Mouse (Mus musculus) lung, adult 2 months (tissue): ENCODE data around the gene Ppp1r9b. TPM values are rescaled to one million over a fixed set of nuclear protein-coding genes. Genes with fewer than 3 reads are reported as not detected.

Experiments used
- DNase-seq: peaks from one replicate; pipeline ENCODE4 v3.0.0; 2022
- H3K4me1 ChIP-seq: fragments of 200-500 bp; 2 replicates; pipeline ENCODE4 v1.6.1; 2011; ENCODE audit warnings: low read length; ENCODE audit not compliant: control insufficient read depth, insufficient read depth
- H3K4me3 ChIP-seq: fragments of 200-500 bp; replicated peaks from 2 replicates; pipeline ENCODE3; 2011; ENCODE audit warnings: low read depth, mild to moderate bottlenecking, control low read depth, low read length; ENCODE audit errors: extremely low read depth
- CTCF ChIP-seq: fragments of 200-500 bp; IDR thresholded peaks from 2 replicates; pipeline ENCODE4 v1.5.1; 2011; ENCODE audit warnings: mild to moderate bottlenecking, low read length, control low read depth; ENCODE audit not compliant: insufficient read depth
- POLR2A ChIP-seq: fragments of 200-500 bp; IDR thresholded peaks from 2 replicates; pipeline ENCODE4 v1.6.1; 2011; ENCODE audit warnings: low read depth, mild to moderate bottlenecking, control low read depth, low read length, borderline replicate concordance; ENCODE audit errors: extremely low read depth
- WGBS: fragments of 180-500 bp; shearing (Covaris S2); methylation state at CpG from one replicate; pipeline ENCODE4 v1.1.7; 2018; 5-methylcytosine and 5-hydroxymethylcytosine counted together
- polyA plus RNA-seq: library from polyadenylated mRNA; depleted of rRNA; stranded (reverse); fragments of >200 nt; gene quantifications from 2 replicates; pipeline ENCODE4 v1.2.3, GENCODE M21; 2012

Ppp1r9b gene
- polyA plus RNA-seq, 1 experiment = 67.7 TPM

- WGBS = 64% methylated on average over 2 of the region's 2 CpGs
- no peak for DNase-seq
- no peaks in the 10 kb centered on the region for H3K4me1 ChIP-seq
- H3K4me3 ChIP-seq = no peak overlapping the region
- TF ChIP-seq POLR2A = no peak
- no peak for TF ChIP-seq CTCF
Measured at GRCm38 (mm10) chr11:94974951-94975350, 15.9 kb upstream of the Ppp1r9b start.

GRCm38 (mm10) chr11:94976199-94976598 lies 14.6 kb upstream of the Ppp1r9b start, which contains the start of gene Sgca:
Gene Sgca (minus strand): TSS chr11:94976327.
- H3K4me1 ChIP-seq = no peaks in the 10 kb centered on the region
- TF ChIP-seq CTCF (no peak), POLR2A (no peak)
- H3K4me3 ChIP-seq = no peak within 1 kb of the TSS
- no peak for DNase-seq
- WGBS = 71% methylated on average over 5 of the region's 5 CpGs

GRCm38 (mm10) chr11:94978178-94978915 lies 12.5 kb upstream of the Ppp1r9b start:
- Histone ChIP-seq H3K4me1 (no peaks in the 10 kb centered on the region), H3K4me3 (no peak overlapping the region)
- WGBS = 39% methylated on average over 9 of the region's 9 CpGs
- TF ChIP-seq CTCF (no peak), POLR2A (no peak)
- no peak for DNase-seq

- under 1% methylated on average over 20 of the region's 20 CpGs for WGBS
- Histone ChIP-seq H3K4me3 (peak overlapping the region; percentile 16), H3K4me1 (no peaks in the 10 kb centered on the region)
- DNase-seq = peak; percentile 96
- TF ChIP-seq CTCF = peak; percentile 90
- peak; percentile 72; the same call in 1 of the 2 replicates for TF ChIP-seq POLR2A
Measured at GRCm38 (mm10) chr11:94978947-94979346, 11.9 kb upstream of the Ppp1r9b start.

GRCm38 (mm10) chr11:94979462-94980179 lies 11.2 kb upstream of the Ppp1r9b start:
- TF ChIP-seq CTCF (no peak), POLR2A (no peak)
- Histone ChIP-seq H3K4me3 (no peak overlapping the region), H3K4me1 (no peaks in the 10 kb centered on the region)
- no peak for DNase-seq
- 69% methylated on average over 11 of the region's 11 CpGs for WGBS

GRCm38 (mm10) chr11:94985140-94985539 lies 5.7 kb upstream of the Ppp1r9b start:
- WGBS = 57% methylated on average over 1 of the region's 1 CpGs
- no peak for DNase-seq

GRCm38 (mm10) chr11:94985822-94986221 lies 5.0 kb upstream of the Ppp1r9b start:
- Histone ChIP-seq H3K4me1 (peaks cover 5% of the 10 kb centered on the region), H3K4me3 (no peak overlapping the region)
- WGBS = 63% methylated on average over 5 of the region's 5 CpGs

More at GRCm38 (mm10) chr11:94985140-94985539, 5.7 kb upstream of the Ppp1r9b start:
- TF ChIP-seq POLR2A (no peak), CTCF (no peak)
- Histone ChIP-seq H3K4me1 (peaks cover 4% of the 10 kb centered on the region), H3K4me3 (no peak overlapping the region)

GRCm38 (mm10) chr11:94986435-94986834 lies 4.4 kb upstream of the Ppp1r9b start:
- TF ChIP-seq POLR2A = no peak
- no peak for TF ChIP-seq CTCF
- no peak for DNase-seq
- WGBS = 53% methylated on average over 2 of the region's 2 CpGs
- H3K4me1 ChIP-seq = peaks cover 5% of the 10 kb centered on the region
- H3K4me3 ChIP-seq = no peak overlapping the region

More at GRCm38 (mm10) chr11:94985822-94986221, 5.0 kb upstream of the Ppp1r9b start:
- TF ChIP-seq CTCF = no peak
- no peak for TF ChIP-seq POLR2A
- no peak for DNase-seq

GRCm38 (mm10) chr11:94987341-94987740 lies 3.5 kb upstream of the Ppp1r9b start:
- TF ChIP-seq POLR2A = no peak
- TF ChIP-seq CTCF = no peak
- Histone ChIP-seq H3K4me1 (peaks cover 5% of the 10 kb centered on the region), H3K4me3 (no peak overlapping the region)
- WGBS = 35% methylated on average over 6 of the region's 6 CpGs
- no peak for DNase-seq
